In the genomic region with DNA sequence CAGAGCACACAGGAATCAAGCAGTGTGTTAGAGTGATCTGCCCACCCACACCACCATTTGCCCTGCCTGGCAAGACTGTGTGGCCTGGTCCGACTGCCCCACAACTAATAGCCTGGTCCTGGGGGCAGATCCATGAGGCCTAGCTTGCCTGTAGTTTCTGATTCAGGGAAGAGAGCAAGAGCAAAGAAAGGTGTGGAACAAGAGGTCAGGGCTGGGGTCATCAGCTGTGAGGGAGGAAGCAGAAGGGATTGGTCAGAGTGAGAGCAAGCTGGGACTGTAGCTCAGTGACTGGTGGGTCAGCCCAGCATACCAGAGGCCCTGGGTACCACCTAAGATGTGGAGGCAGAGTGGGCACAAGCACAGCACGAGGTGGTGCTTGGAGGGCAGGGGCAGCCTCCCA, we compare ENCODE assay signal across 24 mouse cellular contexts.
"Had no signal": no experiment of that assay in that cellular context is flagged by ENCODE, and none has a peak within 500 bp of the region (broad histone marks: within the 10 kb centered on the region; RNA-seq: fewer than 3 reads in every experiment).

No protein-coding gene starts in this region.

- ATAC-seq: intestine, embryonic 16.5 days; liver, embryonic 12.5 days had no signal

- H3K9ac ChIP-seq: limb, embryonic 13.5 days; liver, embryonic 12.5 days; liver, embryonic 15.5 days; lung, embryonic 15.5 days; neural tube, embryonic 15.5 days had no signal

- H3K27me3 ChIP-seq: limb, embryonic 13.5 days; liver, embryonic 12.5 days; liver, embryonic 15.5 days; lung, embryonic 15.5 days; neural tube, embryonic 12.5 days; neural tube, embryonic 15.5 days had no signal

- H3K4me2 ChIP-seq: limb, embryonic 13.5 days; liver, embryonic 12.5 days; liver, embryonic 15.5 days; lung, embryonic 15.5 days; midbrain, embryonic 11.5 days; neural tube, embryonic 12.5 days; neural tube, embryonic 15.5 days had no signal

- H3K27ac ChIP-seq: kidney, postnatal 0 days; left cerebral cortex, adult 2 months; limb, embryonic 13.5 days; liver, embryonic 12.5 days; liver, embryonic 15.5 days; lung, embryonic 15.5 days; neural tube, embryonic 12.5 days; neural tube, embryonic 15.5 days had no signal

- H3K9me3 ChIP-seq: limb, embryonic 13.5 days; liver, embryonic 12.5 days; liver, embryonic 15.5 days; lung, embryonic 15.5 days; megakaryocyte, embryonic 14.5 days; neural tube, embryonic 12.5 days; neural tube, embryonic 15.5 days had no signal

- DNase-seq: kidney, adult 18-20 months; kidney, adult 9 months; kidney, postnatal 25 days; layer of hippocampus, postnatal 36 days; liver; lung, adult 18-20 months; lung, postnatal 10 days; lung, postnatal 36 days; midbrain, embryonic 14.5 days; right cerebral cortex, adult 18-20 months; right cerebral cortex, postnatal 14 days; right cerebral cortex, postnatal 4 days; thymus, postnatal 25 days had no signal

- H3K36me3 ChIP-seq: limb, embryonic 13.5 days; liver, embryonic 12.5 days; liver, embryonic 15.5 days; lung, embryonic 15.5 days; neural tube, embryonic 12.5 days; neural tube, embryonic 15.5 days had no signal

- H3K4me1 ChIP-seq: liver, embryonic 15.5 days; lung, embryonic 15.5 days had no signal

- H3K4me3 ChIP-seq: left cerebral cortex, adult 2 months; limb, embryonic 13.5 days; liver, embryonic 12.5 days; liver, embryonic 15.5 days; lung, embryonic 15.5 days; megakaryocyte, embryonic 14.5 days; neural tube, embryonic 12.5 days; neural tube, embryonic 15.5 days had no signal
